Mouse (Mus musculus) myocyte (in vitro differentiated cells): ENCODE data around the gene Prkg1.

Experiments
- CEBPB ChIP-seq: IDR thresholded peaks from 2 replicates; pipeline ENCODE4 v1.6.1; 2011; ENCODE audit warnings: mild to moderate bottlenecking, moderate library complexity; ENCODE audit not compliant: poor library complexity, insufficient read depth, severe bottlenecking
- E2F4 ChIP-seq: IDR thresholded peaks from one replicate; pipeline ENCODE4 v1.6.1; 2011; ENCODE audit warnings: mild to moderate bottlenecking, control low read depth, moderate library complexity; ENCODE audit not compliant: insufficient read depth
- MAX ChIP-seq: IDR thresholded peaks from one replicate; pipeline ENCODE4 v1.6.1; 2011; ENCODE audit warnings: low read depth, mild to moderate bottlenecking, control low read depth
- MYOG ChIP-seq, 3 experiments: IDR thresholded peaks; one replicate each; pipeline ENCODE4 v1.6.1; 2011; ENCODE audit warnings: control low read depth in 2 of 3, low read depth in 2 of 3, mild to moderate bottlenecking in 2 of 3; ENCODE audit not compliant: insufficient read length in 2 of 3, control insufficient read depth in 1 of 3, insufficient read depth in 1 of 3
- POLR2A ChIP-seq: IDR thresholded peaks from one replicate; pipeline ENCODE4 v1.6.1; 2011; ENCODE audit warnings: low read depth, mild to moderate bottlenecking, control low read depth, moderate library complexity; ENCODE audit not compliant: insufficient read length
- POLR2AphosphoS2 ChIP-seq: IDR thresholded peaks from one replicate; pipeline ENCODE4 v1.6.1; 2011; ENCODE audit warnings: low read depth, control low read depth; ENCODE audit not compliant: insufficient read length
- REST ChIP-seq: IDR thresholded peaks from one replicate; pipeline ENCODE4 v1.6.1; 2011; ENCODE audit warnings: mild to moderate bottlenecking, control low read depth, moderate library complexity; ENCODE audit not compliant: insufficient read depth, insufficient read length
- TCF12 ChIP-seq: IDR thresholded peaks from one replicate; pipeline ENCODE4 v1.6.1; 2011; ENCODE audit warnings: mild to moderate bottlenecking, control low read depth; ENCODE audit not compliant: poor library complexity, insufficient read depth, severe bottlenecking
- TCF3 ChIP-seq: IDR thresholded peaks from one replicate; pipeline ENCODE4 v1.6.1; 2011; ENCODE audit warnings: low read depth, control low read depth; ENCODE audit not compliant: insufficient read length
- USF1 ChIP-seq: IDR thresholded peaks from one replicate; pipeline ENCODE4 v1.6.1; 2011; ENCODE audit warnings: low read depth, mild to moderate bottlenecking, control low read depth, moderate library complexity

DNA sequence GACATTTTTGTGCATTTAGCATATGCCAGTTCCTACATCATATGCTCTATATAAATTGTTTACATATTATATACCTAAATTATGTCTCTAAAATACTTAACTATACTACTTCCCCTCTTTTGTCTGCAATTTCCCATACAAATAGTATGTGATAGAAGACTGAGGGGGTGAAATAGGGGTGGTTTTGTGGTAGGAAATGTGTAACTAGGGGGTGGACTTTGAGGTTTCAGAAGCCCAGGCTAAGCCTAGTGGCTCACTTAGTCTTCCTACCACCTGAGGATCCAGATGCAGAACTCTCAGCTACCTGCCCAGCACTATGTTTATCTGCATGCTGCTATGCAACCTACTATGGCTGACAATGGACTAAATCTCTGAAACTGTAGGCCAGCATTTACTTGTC lies 1020.4 kb downstream of the Prkg1 start:
- TF ChIP-seq MYOG (IDR thresholded peaks at IDR 0.05; ENCODE audit: control insufficient read depth in 1 of 3, insufficient read depth in 1 of 3, insufficient read length in 2 of 3, low read depth in 2 of 3) (no peak), E2F4 (no peak), POLR2A (no peak), CEBPB (no peak), MAX (no peak), TCF3 (no peak), TCF12 (no peak), POLR2AphosphoS2 (no peak), USF1 (no peak), REST (no peak)
